Mouse (Mus musculus) spleen, postnatal 36 days (tissue): Measurements from ENCODE around the gene Ttc1.
A peak's percentile ranks its signal among the peaks of the same experiment; 100 is the strongest.

Experiments
- DNase-seq, 2 experiments: peaks; one replicate each; pipeline ENCODE4 v3.0.0; 2022; ENCODE audit warnings: low spot score in 2 of 2, mixed read lengths in 1 of 2

Gene Ttc1

GRCm38 (mm10) chr11:43703552-43703951, 44.3 kb downstream of the Ttc1 start:
- no peak for DNase-seq

- DNase-seq: no peak
Measured at GRCm38 (mm10) chr11:43700291-43700690, 47.5 kb downstream of the Ttc1 start.

GRCm38 (mm10) chr11:43698621-43699020, 49.2 kb downstream of the Ttc1 start:
- no peak for DNase-seq

GRCm38 (mm10) chr11:43696623-43697022, 51.2 kb downstream of the Ttc1 start:
- no peak for DNase-seq

GRCm38 (mm10) chr11:43688850-43689249, 59.0 kb downstream of the Ttc1 start:
- no peak for DNase-seq

GRCm38 (mm10) chr11:43682415-43683217, 65.2 kb downstream of the Ttc1 start:
- peak; percentile 43 to 47 for DNase-seq

GRCm38 (mm10) chr11:43681472-43682414, 66.1 kb downstream of the Ttc1 start, which contains the start of gene Pwwp2a:
Gene Pwwp2a, plus strand, starts transcription at chr11:43681998.
- DNase-seq: peak; percentile 98 to 99
